Mouse (Mus musculus) large intestine, adult 2 months (tissue): ENCODE measurements at regions not wholly inside any gene's neighbourhood (a gene's known extent, or its start where the extent isn't known, plus 50 kb on each side); places are given as distances from the start of the nearest gene placed in this dataset.

ENCODE experiments used
- DNase-seq: peaks from one replicate; pipeline ENCODE4 v3.0.0-alpha.2; 2012; ENCODE audit warnings: low read depth, low spot score
- WGBS: fragments of 180-500 bp; shearing (Covaris S2); methylation state at CpG from one replicate; pipeline ENCODE4 v1.1.7; 2018; 5-methylcytosine and 5-hydroxymethylcytosine counted together

DNA sequence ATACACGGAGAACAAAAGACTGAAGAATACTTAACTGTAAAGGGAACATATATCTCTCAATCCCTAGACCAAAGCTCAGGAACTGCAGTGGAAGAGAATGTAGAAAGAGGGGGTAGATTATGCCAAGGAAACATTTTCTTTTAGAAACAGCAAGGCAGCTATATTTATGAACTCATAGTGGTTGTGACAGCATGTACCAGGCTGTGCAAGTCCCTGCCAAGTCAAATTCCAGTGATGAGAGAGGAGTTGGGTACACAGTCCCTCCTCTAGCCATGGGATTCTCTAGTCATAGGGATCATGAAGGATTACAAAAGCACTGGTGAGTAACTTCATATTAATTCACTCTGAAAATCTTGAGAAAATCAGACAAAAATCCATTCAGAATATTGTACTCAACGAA lies 240.0 kb upstream of the Impg1 start:
- no peak for DNase-seq
- WGBS, result 81% methylated on average over 2 of the region's 2 CpGs

DNA sequence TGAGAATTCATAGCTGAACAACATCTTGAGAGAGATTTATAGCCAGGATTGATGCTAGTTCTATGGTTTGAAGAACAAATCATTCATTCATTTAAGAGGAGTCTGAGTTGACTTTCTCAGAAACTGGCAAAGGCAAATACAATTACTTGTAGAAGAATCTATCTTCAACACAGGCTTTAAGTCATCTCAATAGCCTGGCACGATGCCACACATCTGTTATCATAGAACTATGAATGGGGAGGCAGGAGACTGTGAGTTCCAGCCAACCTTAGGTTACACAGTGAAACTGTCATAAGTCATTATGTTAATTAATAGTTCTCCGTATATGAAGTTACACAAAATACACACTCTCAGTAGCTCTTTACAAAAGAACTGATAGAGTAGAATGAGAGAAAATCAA lies 231.9 kb upstream of the Impg1 start:
- WGBS, result 75% methylated on average over 2 of the region's 2 CpGs
- DNase-seq, result no peak

DNA sequence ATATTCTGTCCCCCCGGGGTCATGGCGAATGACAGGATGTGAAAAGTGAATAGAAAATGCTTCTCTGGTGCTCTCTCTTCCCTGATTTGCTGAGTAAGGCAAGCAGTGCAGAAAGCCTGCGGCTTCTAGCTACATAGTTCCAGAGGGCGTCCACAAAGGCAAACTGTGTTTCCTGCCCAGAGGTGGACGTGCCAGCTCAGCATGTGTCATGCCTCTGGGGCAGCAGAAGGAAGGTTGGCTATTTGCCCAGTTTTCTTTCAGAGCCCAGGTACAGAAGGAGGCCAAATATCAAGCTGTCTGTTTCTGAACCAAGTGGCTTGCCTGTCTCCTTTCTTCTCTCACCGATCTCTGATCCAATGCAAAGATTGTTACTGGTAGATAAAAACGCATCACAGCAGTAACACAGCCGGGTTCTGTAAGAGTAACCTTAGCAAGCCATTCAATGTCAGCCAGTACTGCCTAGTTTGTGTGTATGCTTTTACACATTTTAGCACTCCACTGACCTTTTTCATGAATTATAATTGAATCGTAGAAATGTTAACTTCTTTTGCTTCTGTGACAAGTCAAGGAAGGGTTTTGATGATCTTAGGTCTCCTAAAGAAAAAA lies 223.3 kb upstream of the Impg1 start:
- 54% methylated on average over 9 of the region's 9 CpGs for WGBS
- DNase-seq, result no peak

DNA sequence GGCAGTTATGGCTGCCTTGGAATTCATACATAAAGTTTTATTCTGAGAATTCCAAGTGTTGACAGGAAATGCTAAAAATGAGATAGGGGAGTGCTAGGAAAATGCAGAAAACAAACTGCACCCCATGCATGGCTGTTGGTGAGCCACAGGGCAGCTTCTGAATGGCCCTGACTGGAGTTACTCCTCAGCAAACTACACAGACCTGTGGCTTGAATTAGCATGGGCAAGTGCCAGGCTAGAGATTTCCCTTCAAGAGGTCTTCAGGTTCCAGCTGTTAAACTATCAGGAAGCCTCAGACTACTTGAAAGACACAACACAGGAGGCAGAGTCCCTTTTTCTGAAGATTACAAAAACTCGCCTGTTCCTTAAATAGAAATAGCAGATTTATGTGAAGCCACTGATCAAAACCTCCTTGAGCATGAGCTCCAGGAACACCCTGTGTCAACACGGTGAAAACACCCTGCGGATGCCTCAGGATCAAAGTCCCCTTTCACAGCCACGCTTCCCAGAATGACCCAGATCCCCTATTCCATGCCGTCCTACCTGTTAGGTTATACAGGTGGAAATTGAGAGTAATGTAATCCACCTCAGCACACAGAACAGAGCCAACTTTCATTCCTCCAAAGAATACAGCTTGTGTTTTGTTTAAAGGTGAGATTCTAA lies 217.9 kb upstream of the Impg1 start:
- 22% methylated on average over 5 of the region's 5 CpGs for WGBS
- DNase-seq, result peak; percentile 2

DNA sequence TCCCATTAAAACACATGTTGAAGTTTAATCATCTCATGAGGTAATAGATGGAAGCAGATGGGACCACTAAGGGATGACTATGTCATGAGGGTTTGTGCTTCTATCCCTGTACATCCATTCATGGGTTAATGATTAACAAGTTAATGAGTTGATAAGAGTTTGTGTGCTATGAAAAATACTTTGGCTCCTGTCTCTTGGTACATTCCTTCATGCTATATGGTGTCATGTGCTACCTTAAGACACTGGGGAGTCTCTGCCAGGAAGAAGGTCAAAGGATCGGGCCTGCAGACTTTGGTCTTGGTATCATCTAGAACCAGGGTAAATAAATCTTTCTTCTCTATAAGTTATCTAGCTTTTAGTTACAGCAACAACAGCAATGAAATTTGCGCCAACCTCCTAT lies 216.4 kb upstream of the Impg1 start:
- 54% methylated on average over 2 of the region's 2 CpGs for WGBS

DNA sequence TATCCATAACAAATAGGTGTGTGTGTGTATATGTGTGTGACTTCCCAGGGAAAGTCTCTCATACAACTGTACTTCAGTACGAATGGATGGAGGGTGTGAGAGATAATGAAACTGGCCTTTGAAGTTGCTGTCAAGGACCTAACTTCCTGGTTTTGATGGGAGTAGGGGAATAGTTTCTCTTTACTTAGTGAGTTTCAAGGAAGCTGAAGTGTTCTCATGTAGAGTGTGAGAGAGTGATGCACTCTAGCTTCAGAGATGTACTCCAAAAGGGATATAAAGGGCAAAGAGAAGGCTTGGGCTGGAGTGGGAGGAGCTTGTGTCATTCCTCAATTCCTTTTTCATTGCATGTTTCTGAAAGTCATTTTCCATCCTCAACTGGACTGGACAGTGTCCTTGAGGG lies 206.2 kb upstream of the Impg1 start:
- WGBS, result 35% methylated on average over 1 of the region's 1 CpGs
- no peak for DNase-seq

More for the DNA sequence above, 216.4 kb upstream of the Impg1 start:
- DNase-seq, result no peak

DNA sequence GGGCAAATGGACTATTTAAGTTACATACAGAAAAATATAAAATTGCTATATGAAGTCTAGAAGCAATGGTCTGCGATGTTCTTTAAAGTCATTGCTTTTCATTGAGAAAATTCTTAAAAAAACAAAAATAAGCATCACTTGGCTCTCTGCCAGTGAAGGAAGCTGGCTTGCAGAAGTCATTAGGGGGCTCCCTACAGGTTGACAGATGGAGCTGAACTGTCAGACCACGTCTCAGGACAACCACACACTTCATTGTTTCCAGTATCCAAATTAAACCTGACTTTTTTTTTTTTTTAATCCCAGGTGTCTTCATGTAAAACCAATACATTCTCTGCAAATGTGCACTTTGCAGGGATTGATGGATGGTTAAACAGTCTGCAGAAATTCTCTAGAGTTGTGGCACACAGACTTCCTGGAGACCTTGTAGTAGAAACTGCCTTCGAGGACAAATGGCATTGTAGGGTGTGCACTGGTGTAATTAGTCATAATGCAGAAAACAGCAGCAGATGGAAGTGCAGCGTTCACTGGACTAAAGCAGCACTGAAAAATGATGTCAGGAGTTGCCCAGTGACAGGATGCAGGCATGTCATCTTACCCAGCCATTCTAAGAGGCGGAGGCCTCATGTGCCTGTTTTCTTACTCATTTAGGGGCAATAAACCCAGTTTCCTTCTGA lies 203.4 kb upstream of the Impg1 start:
- WGBS, result 51% methylated on average over 5 of the region's 5 CpGs
- DNase-seq, result no peak

DNA sequence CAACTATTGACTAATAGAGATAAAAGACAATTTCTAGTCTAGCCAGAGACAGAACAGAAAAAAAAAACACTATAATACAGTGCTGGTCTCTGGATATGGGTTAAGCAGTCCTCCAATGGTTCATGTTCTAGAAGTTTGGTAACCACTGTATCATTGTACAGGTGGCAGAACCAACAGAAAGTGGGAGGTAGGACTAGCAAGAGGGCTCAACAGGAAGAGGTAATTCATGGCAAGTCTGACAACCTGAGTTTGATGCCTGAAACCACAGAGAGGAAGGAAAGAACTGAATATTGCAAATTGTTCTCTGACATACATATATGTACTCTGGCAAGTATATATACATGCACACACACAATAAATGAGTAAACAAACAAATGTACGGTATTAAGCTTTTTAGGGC lies 193.5 kb upstream of the Impg1 start:
- WGBS, result 52% methylated on average over 1 of the region's 1 CpGs
- DNase-seq, result no peak

DNA sequence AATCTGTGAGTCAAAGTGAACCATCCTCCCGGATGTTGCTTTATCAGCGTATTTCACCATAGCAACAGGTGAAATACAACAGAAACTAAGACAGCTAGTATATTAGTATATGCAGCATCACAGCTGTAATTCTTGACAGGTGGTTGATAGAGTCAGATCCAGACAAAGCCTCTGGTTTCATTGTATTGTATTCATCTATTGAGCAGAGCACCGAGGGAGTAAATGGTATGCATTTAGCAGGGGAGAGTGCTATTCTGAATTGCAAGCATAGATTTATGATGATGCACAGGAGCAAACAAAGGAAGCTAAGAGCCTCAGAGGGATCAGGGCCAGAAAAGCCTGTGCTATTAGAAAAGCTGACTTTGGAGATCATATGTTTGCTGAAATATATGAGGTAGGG lies 149.8 kb upstream of the Impg1 start:
- no peak for DNase-seq
- WGBS, result 74% methylated on average over 3 of the region's 3 CpGs

DNA sequence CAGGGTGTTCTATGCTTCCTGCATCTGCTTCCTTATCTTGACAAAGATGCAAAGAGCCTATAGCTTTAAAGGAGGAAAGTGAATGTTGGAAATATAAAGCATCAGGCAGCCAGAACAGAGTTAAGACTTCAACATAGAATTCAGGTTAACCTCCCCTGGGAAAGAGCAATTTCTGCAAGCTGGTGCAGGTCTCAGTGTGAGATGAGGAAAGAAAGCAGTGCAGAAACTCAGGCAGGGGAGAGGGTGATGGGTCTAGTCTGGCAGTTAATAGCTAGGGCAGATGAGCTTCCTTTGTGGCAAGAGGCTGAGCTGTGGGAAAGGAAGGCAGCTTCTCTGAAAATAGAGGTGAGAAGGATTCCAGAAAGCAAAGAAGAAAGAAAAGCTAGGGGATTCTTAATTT lies 134.7 kb upstream of the Impg1 start:
- DNase-seq, result no peak

DNA sequence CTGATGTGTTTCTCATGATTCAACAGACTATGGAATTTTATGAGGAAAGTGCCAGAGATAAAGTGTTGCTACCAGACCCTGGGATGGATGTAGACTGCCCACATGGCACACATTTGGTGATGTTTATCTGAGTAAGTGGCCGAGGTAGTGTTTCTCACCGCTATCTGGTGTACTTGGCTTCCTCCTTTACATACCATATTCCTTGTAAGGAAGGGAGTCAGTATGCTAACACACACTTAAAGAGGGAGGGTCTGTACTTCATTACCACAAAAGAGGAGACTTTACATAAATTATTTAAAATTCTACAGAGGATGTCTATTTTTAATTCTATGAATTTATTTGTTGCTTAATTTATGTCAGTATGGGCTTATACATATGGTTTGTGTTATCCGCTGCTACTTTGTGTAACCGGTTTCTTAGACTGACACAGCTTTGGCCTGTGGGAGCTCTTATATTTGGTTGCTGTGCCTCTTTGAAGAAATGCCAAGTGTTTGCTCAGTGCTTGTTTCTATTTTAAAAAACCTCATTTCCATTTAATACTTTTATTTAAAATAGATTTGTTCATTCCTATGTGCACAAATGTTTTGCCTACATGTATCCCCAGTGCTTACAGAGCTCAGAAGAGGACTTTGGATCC lies 100.2 kb upstream of the Impg1 start:
- 83% methylated on average over 4 of the region's 4 CpGs for WGBS
- no peak for DNase-seq

DNA sequence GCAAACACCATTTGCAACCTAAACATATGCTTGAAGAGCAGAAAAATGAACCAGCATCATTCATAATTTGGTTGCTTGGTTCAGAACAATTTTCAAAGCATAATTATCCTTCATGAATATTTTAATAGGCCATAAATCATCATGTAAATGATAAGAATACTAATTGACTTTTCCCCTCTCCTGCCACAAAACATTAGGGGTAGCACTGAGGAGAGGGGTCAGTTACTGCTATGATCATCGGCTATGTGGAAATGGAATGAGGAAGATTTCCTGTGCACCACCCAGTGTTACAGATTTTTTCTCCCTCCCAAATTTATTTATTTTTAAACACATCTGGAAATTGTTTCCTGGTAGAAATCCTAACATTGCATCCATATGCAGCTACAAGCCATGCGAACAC lies 98.4 kb upstream of the Impg1 start:
- 79% methylated on average over 2 of the region's 2 CpGs for WGBS
- no peak for DNase-seq

DNA sequence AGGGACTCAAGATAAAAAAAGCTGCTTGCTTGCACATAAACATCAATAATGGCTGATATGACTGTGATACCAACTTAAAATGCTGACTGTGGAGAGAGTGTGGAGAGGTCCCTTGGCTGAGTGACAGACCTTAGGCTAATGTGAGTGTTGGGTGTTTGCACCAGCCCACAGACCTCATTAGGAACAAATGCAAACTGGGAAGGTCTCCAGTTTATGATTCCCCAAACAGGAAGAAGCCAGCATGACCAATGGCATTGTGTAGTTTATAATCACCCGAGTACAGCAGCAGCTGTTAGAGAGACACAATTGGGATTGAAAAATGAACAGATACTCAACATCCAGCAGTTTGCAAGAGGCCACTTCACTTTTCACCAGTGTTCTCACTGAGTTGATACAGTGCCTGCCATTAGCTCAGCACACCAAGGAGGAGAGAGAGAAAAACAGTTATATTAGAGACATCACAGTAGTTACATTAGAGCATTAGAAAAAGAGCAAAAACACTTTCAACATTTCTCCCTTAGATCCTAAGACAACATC lies 90.3 kb upstream of the Impg1 start:
- 26% methylated on average over 1 of the region's 1 CpGs for WGBS

More for the DNA sequence above, 90.3 kb upstream of the Impg1 start:
- no peak for DNase-seq
